Mouse (Mus musculus) lung, postnatal 0 days (tissue): ENCODE results near the gene Zbtb7b.

ENCODE experiments used
- CTCF ChIP-seq: IDR thresholded peaks from 2 replicates; pipeline ENCODE4 v1.5.1; 2016; ENCODE audit warnings: antibody characterized with exemption, mild to moderate bottlenecking
- EP300 ChIP-seq: IDR thresholded peaks from 2 replicates; pipeline ENCODE4 v1.6.1; 2016; ENCODE audit warnings: antibody characterized with exemption, mild to moderate bottlenecking, control low read depth

- no peak for TF ChIP-seq CTCF
- no peak for TF ChIP-seq EP300
These were observed 32.9 kb downstream of the Zbtb7b start, which contains the start of gene Dcst2 for GRCm38 (mm10) chr3:89361675-89362074.
